ENCODE assay signal across 16 mouse cellular contexts in the genomic region with DNA sequence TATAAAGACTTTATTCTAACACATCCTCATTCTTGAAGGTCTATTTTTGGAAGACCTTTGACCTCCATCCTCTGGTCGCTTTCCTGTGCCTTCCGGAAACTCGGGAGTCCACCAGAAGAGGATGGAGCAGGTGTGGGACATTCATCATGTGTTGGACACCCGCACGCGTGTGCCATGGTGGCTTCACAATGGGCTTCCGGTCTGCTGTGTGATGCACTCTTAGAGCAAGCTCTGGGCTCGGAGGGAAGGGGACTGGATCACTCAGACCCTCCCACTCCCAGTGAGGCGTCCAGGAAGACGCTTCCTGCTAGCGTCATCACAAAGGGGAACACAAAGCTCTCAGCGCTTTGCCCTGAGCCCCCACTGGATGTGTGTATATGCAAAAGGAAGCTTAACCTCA.
A peak's percentile ranks its signal among the peaks of the same experiment; 100 is the strongest.
DNase-seq lines count a peak whose midpoint lies in the region; ATAC-seq lines count a peak whose summit lies in the region.
"Had no signal": no experiment of that assay in that cellular context is flagged by ENCODE, and none has a peak within 500 bp of the region (broad histone marks: within the 10 kb centered on the region; RNA-seq: fewer than 3 reads in every experiment).

No protein-coding gene starts in this region.

- DNase-seq in embryonic facial prominence, embryonic 10.5 days (ENCODE audit: low spot score) = no peak
- peak; percentile 33 for DNase-seq in kidney, adult 9 months
- DNase-seq in kidney, adult 18-20 months = no peak
- DNase-seq in kidney, postnatal 4 days = peak; percentile 33 to 52
- DNase-seq: cerebellum, adult 2 months; gastrocnemius, adult 2 months; right cerebral cortex, postnatal 4 days; thymus, postnatal 14 days had no signal

- H3K36me3 ChIP-seq in embryonic facial prominence, embryonic 15.5 days = no peaks in the 10 kb centered on the region
- peaks cover 22% of the 10 kb centered on the region for H3K36me3 ChIP-seq in embryonic facial prominence, embryonic 10.5 days (replicated peaks)
- H3K36me3 ChIP-seq: midbrain, embryonic 15.5 days had no signal

- peaks cover 13% of the 10 kb centered on the region for H3K4me1 ChIP-seq in embryonic facial prominence, embryonic 15.5 days
- peaks cover 36% of the 10 kb centered on the region for H3K4me1 ChIP-seq in embryonic facial prominence, embryonic 10.5 days
- peaks cover 13% of the 10 kb centered on the region for H3K4me1 ChIP-seq in brown adipose tissue, adult 24 weeks (ENCODE audit: control insufficient read depth, insufficient read depth, insufficient read length, low read length)
- H3K4me1 ChIP-seq: midbrain, embryonic 15.5 days had no signal

- no peak overlapping the region for H3K9ac ChIP-seq in embryonic facial prominence, embryonic 15.5 days
- H3K9ac ChIP-seq: limb, embryonic 12.5 days; midbrain, embryonic 15.5 days had no signal

- no peak overlapping the region for H3K27ac ChIP-seq in embryonic facial prominence, embryonic 15.5 days (replicated peaks)
- H3K27ac ChIP-seq in embryonic facial prominence, embryonic 10.5 days (replicated peaks) = no peak overlapping the region; the same call in 1 of the 2 replicates
- peak overlapping the region; percentile 51 for H3K27ac ChIP-seq in brown adipose tissue, adult 24 weeks (replicated peaks; ENCODE audit: low read depth, low read length)
- H3K27ac ChIP-seq: gastrocnemius, adult 2 months; limb, embryonic 12.5 days; midbrain, embryonic 15.5 days had no signal

- no peak overlapping the region for H3K4me3 ChIP-seq in embryonic facial prominence, embryonic 15.5 days (replicated peaks)
- no peak overlapping the region for H3K4me3 ChIP-seq in embryonic facial prominence, embryonic 10.5 days
- no peak overlapping the region for H3K4me3 ChIP-seq in brown adipose tissue, adult 24 weeks (ENCODE audit: insufficient read depth, low read depth, low read length)
- H3K4me3 ChIP-seq: erythroblast, embryonic 14.5 days; gastrocnemius, adult 2 months; limb, embryonic 12.5 days; midbrain, embryonic 15.5 days had no signal

- no peak overlapping the region for H3K4me2 ChIP-seq in embryonic facial prominence, embryonic 15.5 days (replicated peaks)
- H3K4me2 ChIP-seq: limb, embryonic 12.5 days; midbrain, embryonic 15.5 days had no signal

- 88% methylated on average over 12 of the region's 12 CpGs for WGBS in embryonic facial prominence, embryonic 15.5 days
- WGBS in embryonic facial prominence, embryonic 10.5 days = 84% methylated on average over 12 of the region's 12 CpGs

- no peaks in the 10 kb centered on the region for H3K9me3 ChIP-seq in embryonic facial prominence, embryonic 15.5 days (replicated peaks)
- no peaks in the 10 kb centered on the region for H3K9me3 ChIP-seq in embryonic facial prominence, embryonic 10.5 days
- H3K9me3 ChIP-seq: limb, embryonic 12.5 days; midbrain, embryonic 15.5 days had no signal

- H3K27me3 ChIP-seq in embryonic facial prominence, embryonic 15.5 days = no peaks in the 10 kb centered on the region
- no peaks in the 10 kb centered on the region for H3K27me3 ChIP-seq in embryonic facial prominence, embryonic 10.5 days (replicated peaks; ENCODE audit: low read depth, poor library complexity, severe bottlenecking)
- H3K27me3 ChIP-seq: limb, embryonic 12.5 days; midbrain, embryonic 15.5 days had no signal

- peak; percentile 29; the same call in 1 of the 2 replicates for ATAC-seq in embryonic facial prominence, embryonic 15.5 days (ENCODE audit: insufficient number of reproducible peaks, low FRiP score, low TSS enrichment, low read depth)
- ATAC-seq in activated CD4-positive, CD25-positive, alpha-beta regulatory T cell, adult 4 months = no peak
- ATAC-seq: forebrain, embryonic 16.5 days; hindbrain, embryonic 16.5 days; midbrain, embryonic 15.5 days had no signal

Comparison
In these comparisons a context has a peak if more than half of its experiments do, and no peak if none do; other contexts are left out.
1. DNase-seq: peak in kidney, adult 9 months (single experiment) and kidney, postnatal 4 days (2 of 2); none in embryonic facial prominence, embryonic 10.5 days (single experiment) and kidney, adult 18-20 months (single experiment).